Mouse (Mus musculus) forebrain, embryonic 15.5 days (tissue): ENCODE results near the gene Pax5. TPM values are rescaled to one million over a fixed set of nuclear protein-coding genes. Genes with fewer than 3 reads are reported as not detected.

Experiments
- ATAC-seq: fragments of 200-750 bp; cut with Nextera tagmentation; replicated peaks from 2 replicates; pipeline ENCODE4 v1.8.0; 2017; ENCODE audit warnings: mild to moderate bottlenecking, moderate TSS enrichment, moderate library complexity
- H3K27ac ChIP-seq: fragments of 300-500 bp; sonication (generic); replicated peaks from 2 replicates; pipeline ENCODE4 v1.5.1; 2015; ENCODE audit warnings: mild to moderate bottlenecking, inconsistent platforms
- H3K27me3 ChIP-seq: fragments of 300-500 bp; sonication (generic); 2 replicates; pipeline ENCODE4 v1.6.1; 2015; ENCODE audit warnings: inconsistent platforms
- H3K36me3 ChIP-seq: fragments of 300-500 bp; sonication (generic); 2 replicates; pipeline ENCODE4 v1.6.1; 2015; ENCODE audit warnings: mild to moderate bottlenecking, inconsistent platforms
- H3K4me1 ChIP-seq: fragments of 300-500 bp; sonication (generic); 2 replicates; pipeline ENCODE4 v1.6.1; 2015; ENCODE audit warnings: inconsistent platforms
- H3K4me2 ChIP-seq: fragments of 300-500 bp; sonication (generic); replicated peaks from 2 replicates; pipeline ENCODE4 v1.6.1; 2015; ENCODE audit warnings: mild to moderate bottlenecking, inconsistent platforms
- H3K4me3 ChIP-seq: fragments of 300-500 bp; sonication (generic); 2 replicates; pipeline ENCODE4 v1.5.1; 2015; ENCODE audit warnings: mild to moderate bottlenecking, inconsistent platforms
- H3K9ac ChIP-seq: fragments of 300-500 bp; sonication (generic); replicated peaks from 2 replicates; pipeline ENCODE4 v1.6.1; 2015; ENCODE audit warnings: mild to moderate bottlenecking, inconsistent platforms
- H3K9me3 ChIP-seq: fragments of 300-500 bp; sonication (generic); 2 replicates; pipeline ENCODE4 v1.6.1; 2016; ENCODE audit warnings: inconsistent platforms
- WGBS: fragments of 180-500 bp; shearing (Covaris S2); methylation state at CpG from one replicate; pipeline ENCODE4 v1.1.7; 2015; ENCODE audit warnings: mixed read lengths; 5-methylcytosine and 5-hydroxymethylcytosine counted together
- polyA plus RNA-seq: library from polyadenylated mRNA; unstranded; fragments of >200 nt; fragmentation: Nextera tagmentation; extraction: Ambion mirVana; gene quantifications from 2 replicates; pipeline ENCODE4 v1.2.1, GENCODE M21; 2015

The Pax5 gene
- polyA plus RNA-seq, 1 experiment from 2014 or later = 0.22 TPM

GRCm38 (mm10) chr4:44703686-44704368 is 6.5 kb downstream of the Pax5 start:
- H3K9me3 ChIP-seq = no peaks in the 10 kb centered on the region
- peak overlapping the region; percentile 56 for H3K4me2 ChIP-seq
- H3K4me1 ChIP-seq = peaks cover 28% of the 10 kb centered on the region
- peak; percentile 33 for ATAC-seq
- peaks cover 89% of the 10 kb centered on the region for H3K27me3 ChIP-seq
- H3K9ac ChIP-seq = no peak overlapping the region
- WGBS = under 1% methylated on average over 66 of the region's 66 CpGs
- peak overlapping the region; percentile 44 for H3K4me3 ChIP-seq
- no peak overlapping the region for H3K27ac ChIP-seq
- no peaks in the 10 kb centered on the region for H3K36me3 ChIP-seq

GRCm38 (mm10) chr4:44702891-44703685 is 7.2 kb downstream of the Pax5 start:
- H3K4me2 ChIP-seq = peak overlapping the region; percentile 56
- no peak overlapping the region for H3K9ac ChIP-seq

GRCm38 (mm10) chr4:44702011-44702527 is 8.2 kb downstream of the Pax5 start:
- no peak overlapping the region for H3K4me2 ChIP-seq
- peaks cover 83% of the 10 kb centered on the region for H3K27me3 ChIP-seq
- H3K4me3 ChIP-seq = no peak overlapping the region
- H3K4me1 ChIP-seq = peaks cover 28% of the 10 kb centered on the region
- WGBS = under 1% methylated on average over 25 of the region's 25 CpGs
- ATAC-seq = no peak
- H3K9me3 ChIP-seq = no peaks in the 10 kb centered on the region
- H3K27ac ChIP-seq = no peak overlapping the region
- H3K9ac ChIP-seq = no peak overlapping the region
- H3K36me3 ChIP-seq = no peaks in the 10 kb centered on the region

More at GRCm38 (mm10) chr4:44702891-44703685, 7.2 kb downstream of the Pax5 start:
- H3K4me3 ChIP-seq = peak overlapping the region; percentile 44
- peaks cover 89% of the 10 kb centered on the region for H3K27me3 ChIP-seq
- no peaks in the 10 kb centered on the region for H3K9me3 ChIP-seq
- ATAC-seq = no peak
- WGBS = under 1% methylated on average over 58 of the region's 58 CpGs
- H3K36me3 ChIP-seq = no peaks in the 10 kb centered on the region
- peaks cover 28% of the 10 kb centered on the region for H3K4me1 ChIP-seq
- H3K27ac ChIP-seq = no peak overlapping the region

- H3K4me2 ChIP-seq = no peak overlapping the region
- H3K4me3 ChIP-seq = no peak overlapping the region
- no peak for ATAC-seq
- peaks cover 28% of the 10 kb centered on the region for H3K4me1 ChIP-seq
- peaks cover 77% of the 10 kb centered on the region for H3K27me3 ChIP-seq
- no peak overlapping the region for H3K27ac ChIP-seq
- H3K36me3 ChIP-seq = no peaks in the 10 kb centered on the region
- under 1% methylated on average over 9 of the region's 9 CpGs for WGBS
- no peak overlapping the region for H3K9ac ChIP-seq
- no peaks in the 10 kb centered on the region for H3K9me3 ChIP-seq
Observed at GRCm38 (mm10) chr4:44701513-44701912, 8.8 kb downstream of the Pax5 start.

GRCm38 (mm10) chr4:44696676-44697075 is 13.6 kb downstream of the Pax5 start:
- Histone ChIP-seq H3K4me1 (peaks cover 4% of the 10 kb centered on the region; the same call in 1 of the 2 replicates), H3K9ac (no peak overlapping the region), H3K27ac (no peak overlapping the region), H3K9me3 (no peaks in the 10 kb centered on the region), H3K4me2 (no peak overlapping the region), H3K36me3 (no peaks in the 10 kb centered on the region), H3K27me3 (peaks cover 46% of the 10 kb centered on the region), H3K4me3 (no peak overlapping the region)
- no peak for ATAC-seq

- Histone ChIP-seq H3K4me2 (no peak overlapping the region), H3K9me3 (no peaks in the 10 kb centered on the region), H3K27me3 (peaks cover 29% of the 10 kb centered on the region), H3K4me3 (no peak overlapping the region), H3K27ac (no peak overlapping the region), H3K36me3 (no peaks in the 10 kb centered on the region), H3K9ac (no peak overlapping the region), H3K4me1 (no peaks in the 10 kb centered on the region)
- no peak for ATAC-seq
- WGBS = 41% methylated on average over 15 of the region's 15 CpGs
Observed at GRCm38 (mm10) chr4:44694369-44694768, 15.9 kb downstream of the Pax5 start.

- 84% methylated on average over 6 of the region's 6 CpGs for WGBS
- Histone ChIP-seq H3K9ac (no peak overlapping the region), H3K36me3 (no peaks in the 10 kb centered on the region), H3K9me3 (no peaks in the 10 kb centered on the region), H3K27me3 (no peaks in the 10 kb centered on the region), H3K27ac (no peak overlapping the region), H3K4me2 (no peak overlapping the region), H3K4me1 (no peaks in the 10 kb centered on the region), H3K4me3 (no peak overlapping the region)
- no peak for ATAC-seq
Observed at GRCm38 (mm10) chr4:44685582-44685981, 24.7 kb downstream of the Pax5 start.

GRCm38 (mm10) chr4:44680242-44680897 is 29.9 kb downstream of the Pax5 start:
- Histone ChIP-seq H3K4me3 (no peak overlapping the region), H3K4me1 (no peaks in the 10 kb centered on the region), H3K27me3 (no peaks in the 10 kb centered on the region), H3K9ac (no peak overlapping the region), H3K36me3 (no peaks in the 10 kb centered on the region), H3K9me3 (no peaks in the 10 kb centered on the region), H3K27ac (no peak overlapping the region), H3K4me2 (no peak overlapping the region)
- 75% methylated on average over 6 of the region's 6 CpGs for WGBS
- no peak for ATAC-seq

- Histone ChIP-seq H3K27me3 (no peaks in the 10 kb centered on the region), H3K27ac (no peak overlapping the region), H3K9me3 (no peaks in the 10 kb centered on the region), H3K4me1 (no peaks in the 10 kb centered on the region), H3K9ac (no peak overlapping the region), H3K4me2 (no peak overlapping the region), H3K36me3 (no peaks in the 10 kb centered on the region), H3K4me3 (no peak overlapping the region)
- WGBS = 48% methylated on average over 5 of the region's 5 CpGs
- no peak for ATAC-seq
Observed at GRCm38 (mm10) chr4:44678641-44679040, 31.6 kb downstream of the Pax5 start.

- Histone ChIP-seq H3K27ac (no peak overlapping the region), H3K9me3 (no peaks in the 10 kb centered on the region), H3K4me3 (no peak overlapping the region), H3K4me2 (no peak overlapping the region), H3K4me1 (no peaks in the 10 kb centered on the region), H3K36me3 (no peaks in the 10 kb centered on the region), H3K9ac (no peak overlapping the region), H3K27me3 (no peaks in the 10 kb centered on the region)
- WGBS = 77% methylated on average over 3 of the region's 3 CpGs
- ATAC-seq = no peak
Observed at GRCm38 (mm10) chr4:44678026-44678425, 32.3 kb downstream of the Pax5 start.

- no peaks in the 10 kb centered on the region for H3K9me3 ChIP-seq
- no peak overlapping the region for H3K4me3 ChIP-seq
- no peak overlapping the region for H3K27ac ChIP-seq
- H3K36me3 ChIP-seq = no peaks in the 10 kb centered on the region
- H3K4me2 ChIP-seq = no peak overlapping the region
- no peak overlapping the region for H3K9ac ChIP-seq
- WGBS = 87% methylated on average over 8 of the region's 8 CpGs
- no peak for ATAC-seq
- H3K27me3 ChIP-seq = no peaks in the 10 kb centered on the region
- no peaks in the 10 kb centered on the region for H3K4me1 ChIP-seq
Observed at GRCm38 (mm10) chr4:44674973-44675372, 35.3 kb downstream of the Pax5 start.

GRCm38 (mm10) chr4:44673726-44674125 is 36.6 kb downstream of the Pax5 start:
- Histone ChIP-seq H3K36me3 (no peaks in the 10 kb centered on the region), H3K9me3 (no peaks in the 10 kb centered on the region), H3K27ac (no peak overlapping the region), H3K4me1 (no peaks in the 10 kb centered on the region), H3K27me3 (no peaks in the 10 kb centered on the region), H3K4me2 (no peak overlapping the region), H3K4me3 (no peak overlapping the region), H3K9ac (no peak overlapping the region)
- no peak for ATAC-seq
- WGBS = 15% methylated on average over 9 of the region's 9 CpGs
